Mouse (Mus musculus) cerebellum, adult 2 months (tissue): ENCODE measurements around the gene Foxp1.

Experiments
- CTCF ChIP-seq: fragments of 200-500 bp; IDR thresholded peaks from 2 replicates; pipeline ENCODE4 v1.5.1; 2011; ENCODE audit warnings: low read depth, mild to moderate bottlenecking, control low read depth, low read length, moderate library complexity, borderline replicate concordance; ENCODE audit not compliant: insufficient read depth
- POLR2A ChIP-seq: fragments of 200-500 bp; IDR thresholded peaks from 2 replicates; pipeline ENCODE4 v1.6.1; 2011; ENCODE audit warnings: low read length, control low read depth, borderline replicate concordance; ENCODE audit not compliant: insufficient read depth

- TF ChIP-seq CTCF = no peak
- no peak for TF ChIP-seq POLR2A
Measured at GRCm38 (mm10) chr6:99409602-99410001, 112.9 kb downstream of the Foxp1 start.
